Mouse (Mus musculus) activated CD4-positive, CD25-positive, alpha-beta regulatory T cell, adult 9 weeks (primary cell): ENCODE measurements around the gene Lacc1. TPM values are rescaled to one million over a fixed set of nuclear protein-coding genes. Genes with fewer than 3 reads are reported as not detected.

Source experiments
- polyA plus RNA-seq: library from polyadenylated mRNA; unstranded; fragments of 100-300 nt; shearing (Covaris generic); gene quantifications from one replicate; pipeline ENCODE4 v1.2.1, GENCODE M21; 2017

The Lacc1 gene
- polyA plus RNA-seq, result 0.40 TPM

DNA sequence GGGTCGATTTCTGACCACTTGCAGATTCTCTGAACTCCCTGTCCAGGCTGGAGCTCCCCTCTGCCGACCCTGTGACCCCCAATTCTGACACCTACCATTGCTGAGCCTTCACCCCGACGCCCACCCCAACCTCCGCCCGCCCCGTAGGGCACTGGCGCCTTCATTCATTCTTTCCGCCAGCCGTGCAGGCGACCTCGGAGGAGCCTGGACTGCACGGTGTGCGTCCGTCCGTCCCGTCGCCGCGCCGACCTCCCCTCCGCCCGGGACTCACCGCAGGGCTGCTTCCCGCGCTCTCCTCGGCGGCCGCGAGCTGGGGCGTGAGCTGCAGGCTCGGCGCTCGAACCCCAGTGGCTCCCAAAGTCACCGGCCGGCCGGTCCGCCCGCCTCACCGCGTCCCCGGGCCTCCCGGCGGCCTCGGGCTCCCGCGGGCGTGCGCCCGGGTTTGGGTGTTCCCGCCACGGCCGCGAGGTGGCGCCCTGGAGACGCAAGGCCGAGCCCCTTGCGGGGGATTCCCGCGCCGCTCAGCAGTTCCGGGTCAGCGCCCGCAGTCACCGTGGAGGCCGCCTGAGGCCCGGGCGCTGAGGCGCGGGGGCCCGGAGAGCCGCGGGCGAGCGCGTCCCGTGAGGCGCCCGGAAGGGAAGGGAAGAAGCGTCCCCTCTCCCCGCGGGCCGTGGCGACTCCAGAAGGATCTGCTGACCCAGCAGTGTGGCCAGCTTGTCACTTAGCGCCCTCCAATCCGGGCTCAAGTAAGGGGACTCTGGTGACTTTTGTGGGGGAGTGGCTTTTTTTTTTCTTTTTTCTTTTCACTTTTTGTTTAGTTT, at the start of gene Lacc1, which contains the start of gene Ccdc122:
Gene Lacc1 (minus strand): TSS at position 679 of the 821 bp plus-strand sequence.
Gene Ccdc122 (plus strand): TSS at position 547 of the 821 bp plus-strand sequence.

Other genes starting within 250 kb of the Lacc1 start
- 1.7 TPM for gene Ccdc122, start 132 bp downstream of the Lacc1 start, polyA plus RNA-seq
- gene Enox1, start 119.9 kb upstream of the Lacc1 start, polyA plus RNA-seq, result 0.09 TPM